Mouse (Mus musculus): ENCODE measurements at regions not wholly inside any gene's neighbourhood (a gene's known extent, or its start where the extent isn't known, plus 50 kb on each side); places are given as distances from the start of the nearest gene placed in this dataset.

DNA sequence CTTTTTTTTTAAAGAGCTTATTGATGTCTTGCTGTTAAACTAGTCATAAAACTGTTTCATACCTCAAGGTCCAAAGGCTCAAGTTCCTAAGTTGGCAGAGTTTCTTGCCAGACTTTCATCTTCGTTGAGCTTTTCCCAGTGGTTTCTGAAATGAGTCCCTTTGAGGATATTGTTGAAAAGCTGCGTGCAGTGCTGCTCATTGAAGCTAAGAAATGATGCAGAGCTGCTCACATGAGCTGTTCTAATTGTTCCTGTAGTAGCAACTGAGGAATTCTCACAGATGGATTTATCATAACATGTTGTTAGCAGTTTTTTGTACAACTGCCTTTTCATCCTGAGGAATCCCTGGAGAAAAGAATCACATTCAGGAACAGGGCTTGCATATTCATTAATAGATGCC is 249.3 kb downstream of the Col11a1 start:
- WGBS = 70% methylated on average over 2 of the region's 2 CpGs
- H3K4me3 ChIP-seq (ENCODE audit: low read depth, low read length) = no peak overlapping the region
- no peak for TF ChIP-seq CTCF (IDR thresholded peaks at IDR 0.05; ENCODE audit: low read depth)
- ATAC-seq (ENCODE audit: insufficient read depth) (no peak), DNase-seq (no peak)
- no peaks in the 10 kb centered on the region for H3K27me3 ChIP-seq (ENCODE audit: insufficient read depth, low read length)
- no peaks in the 10 kb centered on the region for H3K9me3 ChIP-seq (ENCODE audit: low read depth, low read length)
- no peak overlapping the region for H3K9ac ChIP-seq
- H3K36me3 ChIP-seq (ENCODE audit: insufficient read depth) = no peaks in the 10 kb centered on the region
- no peak overlapping the region for H3K27ac ChIP-seq (ENCODE audit: low read depth)
- H3K4me1 ChIP-seq (ENCODE audit: insufficient read depth) = no peaks in the 10 kb centered on the region
- H3K4me2 ChIP-seq = no peak overlapping the region

DNA sequence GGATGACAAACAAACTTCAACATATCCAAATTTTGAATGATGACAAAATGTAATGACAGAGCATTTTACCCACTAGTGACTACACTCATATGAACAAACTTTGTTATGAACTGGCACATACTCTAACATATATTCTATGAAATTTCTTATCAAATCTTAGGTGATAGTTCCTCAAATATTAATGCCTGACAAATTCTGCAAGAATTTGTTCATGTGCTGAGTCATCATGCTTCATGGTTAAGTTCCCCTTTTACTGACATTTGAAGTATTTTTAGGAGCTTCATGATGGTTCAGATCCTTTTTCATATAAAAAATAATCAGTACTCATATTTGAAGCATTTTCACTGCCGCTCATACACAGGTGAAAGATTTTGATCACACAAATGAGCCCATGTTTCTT is 289.1 kb downstream of the Col11a1 start:
- Histone ChIP-seq H3K4me3 (ENCODE audit: low read depth, low read length) (no peak overlapping the region), H3K27me3 (ENCODE audit: insufficient read depth, low read length) (no peaks in the 10 kb centered on the region), H3K4me2 (no peak overlapping the region), H3K9me3 (ENCODE audit: low read depth, low read length) (no peaks in the 10 kb centered on the region), H3K27ac (ENCODE audit: low read depth) (no peak overlapping the region), H3K36me3 (ENCODE audit: insufficient read depth) (no peaks in the 10 kb centered on the region), H3K9ac (no peak overlapping the region), H3K4me1 (ENCODE audit: insufficient read depth) (no peaks in the 10 kb centered on the region)
- 82% methylated on average over 1 of the region's 1 CpGs for WGBS
- no peak for TF ChIP-seq CTCF (IDR thresholded peaks at IDR 0.05; ENCODE audit: low read depth)
- ATAC-seq (ENCODE audit: insufficient read depth) (no peak), DNase-seq (no peak)

DNA sequence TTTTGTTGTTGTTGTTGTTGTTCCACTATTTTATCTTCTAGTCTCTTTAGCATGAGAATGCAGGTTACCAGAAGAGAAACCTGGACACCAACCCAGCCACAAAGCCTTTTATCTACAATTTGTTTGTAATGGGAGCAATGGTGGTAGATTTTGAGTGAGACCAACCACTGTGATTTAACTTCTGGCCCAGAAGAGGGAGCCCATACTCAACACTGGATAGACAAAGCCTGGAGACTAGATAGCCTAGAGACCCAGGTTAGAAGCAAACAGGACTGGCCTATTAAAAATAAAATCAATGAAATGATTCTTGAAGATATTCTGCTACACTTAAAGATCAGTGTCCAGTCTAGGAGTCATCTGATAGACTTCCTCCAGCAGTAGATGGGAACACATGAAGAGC is 304.0 kb downstream of the Col11a1 start:
- ATAC-seq (ENCODE audit: insufficient read depth) (no peak), DNase-seq (peak; percentile 2)
- H3K4me2 ChIP-seq = no peak overlapping the region
- no peaks in the 10 kb centered on the region for H3K9me3 ChIP-seq (ENCODE audit: low read depth, low read length)
- H3K9ac ChIP-seq = no peak overlapping the region
- H3K4me1 ChIP-seq (ENCODE audit: insufficient read depth) = no peaks in the 10 kb centered on the region
- H3K27ac ChIP-seq (ENCODE audit: low read depth) = no peak overlapping the region
- TF ChIP-seq CTCF (IDR thresholded peaks at IDR 0.05; ENCODE audit: low read depth) = 0 out of 2 replicates have a peak, but pooled peaks have one; percentile 14
- H3K4me3 ChIP-seq (ENCODE audit: low read depth, low read length) = no peak overlapping the region
- no peaks in the 10 kb centered on the region for H3K36me3 ChIP-seq (ENCODE audit: insufficient read depth)
- no peaks in the 10 kb centered on the region for H3K27me3 ChIP-seq (ENCODE audit: insufficient read depth, low read length)

DNA sequence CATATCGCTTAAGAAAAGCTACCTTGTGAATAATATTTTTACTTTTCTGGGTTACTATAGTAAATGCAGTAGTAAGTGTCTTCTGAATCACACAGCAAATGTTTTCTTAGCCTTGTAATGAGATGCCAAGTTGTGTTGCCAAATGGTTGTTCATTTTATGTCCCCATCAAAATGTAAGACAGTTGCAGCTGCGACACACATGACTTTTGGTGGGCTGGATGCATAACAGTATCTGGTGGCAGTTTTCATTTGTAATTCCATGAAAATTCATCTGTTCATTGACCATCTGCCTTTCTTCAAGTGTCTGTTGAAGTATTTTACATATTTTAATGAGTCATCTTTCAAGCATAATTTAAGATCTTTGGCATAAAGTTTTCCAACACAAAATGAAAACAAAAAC is 313.4 kb downstream of the Col11a1 start:
- Histone ChIP-seq H3K4me2 (no peak overlapping the region), H3K27ac (ENCODE audit: low read depth) (no peak overlapping the region), H3K4me1 (ENCODE audit: insufficient read depth) (no peaks in the 10 kb centered on the region), H3K9me3 (ENCODE audit: low read depth, low read length) (no peaks in the 10 kb centered on the region), H3K36me3 (ENCODE audit: insufficient read depth) (no peaks in the 10 kb centered on the region), H3K27me3 (ENCODE audit: insufficient read depth, low read length) (no peaks in the 10 kb centered on the region), H3K9ac (no peak overlapping the region), H3K4me3 (ENCODE audit: low read depth, low read length) (no peak overlapping the region)
- DNase-seq (no peak), ATAC-seq (ENCODE audit: insufficient read depth) (no peak)
- WGBS = 90% methylated on average over 2 of the region's 2 CpGs
- no peak for TF ChIP-seq CTCF (IDR thresholded peaks at IDR 0.05; ENCODE audit: low read depth)

DNA sequence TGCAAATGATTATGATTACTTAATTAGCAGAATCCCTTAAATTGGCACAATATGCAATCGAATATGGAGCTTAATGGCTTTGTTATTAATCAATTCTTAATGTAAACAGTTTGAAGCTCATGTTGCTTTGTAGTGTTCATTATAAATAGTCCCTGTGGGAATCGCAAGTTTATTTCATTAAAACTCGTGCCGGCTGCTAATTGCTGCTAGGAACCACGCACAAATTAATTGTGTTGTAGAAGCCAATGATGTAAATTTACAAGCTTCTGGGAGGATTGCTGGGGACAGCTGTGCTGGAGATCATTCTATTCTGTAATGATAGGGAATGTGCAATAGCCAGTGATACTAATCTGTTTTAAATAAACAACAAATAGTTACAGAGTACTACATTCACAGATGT is 349.7 kb downstream of the Col11a1 start:
- ATAC-seq (ENCODE audit: insufficient read depth) = no peak
- no peaks in the 10 kb centered on the region for H3K27me3 ChIP-seq (ENCODE audit: insufficient read depth, low read length)
- H3K36me3 ChIP-seq (ENCODE audit: insufficient read depth) = no peaks in the 10 kb centered on the region
- TF ChIP-seq CTCF (IDR thresholded peaks at IDR 0.05; ENCODE audit: low read depth) = no peak
- no peaks in the 10 kb centered on the region for H3K4me1 ChIP-seq (ENCODE audit: insufficient read depth)
- H3K9ac ChIP-seq = no peak overlapping the region
- no peak for DNase-seq
- H3K9me3 ChIP-seq (ENCODE audit: low read depth, low read length) = no peaks in the 10 kb centered on the region
- H3K4me2 ChIP-seq = no peak overlapping the region
- 68% methylated on average over 5 of the region's 5 CpGs for WGBS
- no peak overlapping the region for H3K27ac ChIP-seq (ENCODE audit: low read depth)
- H3K4me3 ChIP-seq (ENCODE audit: low read depth, low read length) = no peak overlapping the region

DNA sequence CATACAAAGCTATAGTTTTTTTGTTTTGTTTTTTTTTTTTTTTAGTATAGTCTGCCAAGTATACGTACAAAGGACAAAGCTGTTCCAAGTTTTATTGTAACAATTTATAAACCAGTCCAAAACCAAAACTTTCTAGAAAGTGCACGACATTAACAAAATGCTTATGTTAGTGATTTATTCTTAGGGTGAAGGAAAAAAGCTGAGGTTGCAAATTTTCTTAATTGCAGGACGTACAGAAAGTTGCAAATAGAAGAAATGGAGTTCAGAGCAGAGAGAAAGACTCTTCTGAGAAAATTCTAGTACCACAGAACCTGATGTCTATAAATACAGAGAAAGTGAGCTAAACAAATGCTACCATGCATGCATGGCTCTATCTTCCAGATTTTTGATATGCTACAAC is 373.1 kb downstream of the Col11a1 start:
- Histone ChIP-seq H3K9me3 (ENCODE audit: low read depth, low read length) (no peaks in the 10 kb centered on the region), H3K4me2 (no peak overlapping the region), H3K4me3 (ENCODE audit: low read depth, low read length) (no peak overlapping the region), H3K27ac (ENCODE audit: low read depth) (no peak overlapping the region), H3K9ac (no peak overlapping the region), H3K27me3 (ENCODE audit: insufficient read depth, low read length) (no peaks in the 10 kb centered on the region), H3K4me1 (ENCODE audit: insufficient read depth) (no peaks in the 10 kb centered on the region), H3K36me3 (ENCODE audit: insufficient read depth) (no peaks in the 10 kb centered on the region)
- 55% methylated on average over 3 of the region's 3 CpGs for WGBS
- ATAC-seq (ENCODE audit: insufficient read depth) (no peak), DNase-seq (no peak)
- TF ChIP-seq CTCF (IDR thresholded peaks at IDR 0.05; ENCODE audit: low read depth) = no peak
